In genomic region chr5:67752629-67753028, GRCm38 (mm10) we compare ENCODE assay signal across 10 mouse cellular contexts.
DNase-seq lines count a peak whose midpoint lies in the region; ATAC-seq and TF ChIP-seq lines count a peak whose summit lies in the region.
"Had no signal": no experiment of that assay in that cellular context is flagged by ENCODE, and none has a peak within 500 bp of the region (broad histone marks: within the 10 kb centered on the region; RNA-seq: fewer than 3 reads in every experiment).

No protein-coding gene starts in this region.

- no peak for TF ChIP-seq CTCF in layer of hippocampus, adult 2 months (conservative IDR thresholded peaks at IDR 0.05)

- H3K27me3 ChIP-seq in forebrain, embryonic 11.5 days (ENCODE audit: control insufficient read depth, insufficient read depth, low read length), result no peaks in the 10 kb centered on the region
- H3K27me3 ChIP-seq in hindbrain, embryonic 15.5 days, result no peaks in the 10 kb centered on the region
- H3K27me3 ChIP-seq in neural tube, embryonic 13.5 days, result no peaks in the 10 kb centered on the region
- H3K27me3 ChIP-seq in intestine, embryonic 16.5 days (replicated peaks; ENCODE audit: control insufficient read depth, insufficient read depth, low read length), result no peaks in the 10 kb centered on the region

- peaks cover 6% of the 10 kb centered on the region; the same call in 1 of the 2 replicates for H3K4me1 ChIP-seq in forebrain, embryonic 11.5 days (replicated peaks; ENCODE audit: control insufficient read depth, insufficient read depth, low read length)
- peaks cover 13% of the 10 kb centered on the region for H3K4me1 ChIP-seq in hindbrain, embryonic 15.5 days (replicated peaks)
- H3K4me1 ChIP-seq in neural tube, embryonic 13.5 days (replicated peaks), result peaks cover 10% of the 10 kb centered on the region
- no peaks in the 10 kb centered on the region for H3K4me1 ChIP-seq in intestine, embryonic 16.5 days (ENCODE audit: control insufficient read depth, insufficient read depth, low read length)

- no peaks in the 10 kb centered on the region for H3K36me3 ChIP-seq in forebrain, embryonic 11.5 days (ENCODE audit: control insufficient read depth, insufficient read depth, low read length)
- peaks cover 9% of the 10 kb centered on the region for H3K36me3 ChIP-seq in hindbrain, embryonic 15.5 days
- H3K36me3 ChIP-seq in neural tube, embryonic 13.5 days, result peaks cover 11% of the 10 kb centered on the region
- no peaks in the 10 kb centered on the region for H3K36me3 ChIP-seq in intestine, embryonic 16.5 days (ENCODE audit: control insufficient read depth, insufficient read depth, low read length)

- H3K4me3 ChIP-seq in layer of hippocampus, adult 2 months, result no peak overlapping the region
- no peak overlapping the region for H3K4me3 ChIP-seq in forebrain, embryonic 11.5 days (ENCODE audit: low read depth, low read length)
- no peak overlapping the region for H3K4me3 ChIP-seq in hindbrain, embryonic 15.5 days
- H3K4me3 ChIP-seq in neural tube, embryonic 13.5 days, result no peak overlapping the region
- H3K4me3 ChIP-seq in intestine, embryonic 16.5 days (ENCODE audit: low read length), result no peak overlapping the region
- H3K4me3 ChIP-seq: heart, adult 2 months; myocyte had no signal

- 17% methylated on average over 10 of the region's 10 CpGs for WGBS in forebrain, embryonic 11.5 days
- 14% methylated on average over 10 of the region's 10 CpGs for WGBS in hindbrain, embryonic 15.5 days
- 22% methylated on average over 10 of the region's 10 CpGs for WGBS in neural tube, embryonic 13.5 days
- 73% methylated on average over 10 of the region's 10 CpGs for WGBS in intestine, embryonic 16.5 days

- peak; percentile 70 for ATAC-seq in forebrain, embryonic 11.5 days (replicated peaks; ENCODE audit: low FRiP score)
- peak; percentile 80 for ATAC-seq in hindbrain, embryonic 15.5 days (ENCODE audit: low FRiP score, low read depth)
- ATAC-seq in neural tube, embryonic 13.5 days (ENCODE audit: low read depth), result peak; percentile 82
- no peak for ATAC-seq in intestine, embryonic 16.5 days

- peak overlapping the region; percentile 12; the same call in 1 of the 2 replicates for H3K4me2 ChIP-seq in forebrain, embryonic 11.5 days (ENCODE audit: low read depth, low read length, severe bottlenecking)
- H3K4me2 ChIP-seq in hindbrain, embryonic 15.5 days, result peak overlapping the region; percentile 0; the same call in 1 of the 2 replicates
- peak overlapping the region; percentile 3; the same call in 1 of the 2 replicates for H3K4me2 ChIP-seq in neural tube, embryonic 13.5 days
- no peak overlapping the region for H3K4me2 ChIP-seq in intestine, embryonic 16.5 days (ENCODE audit: low read depth, low read length)

- no peak for DNase-seq in layer of hippocampus, adult 2 months (ENCODE audit: low spot score in 2 of 2)
- DNase-seq in layer of hippocampus, postnatal 25 days (ENCODE audit: extremely low spot score in 1 of 2, low spot score in 1 of 2), result no peak
- peak; percentile 71 for DNase-seq in forebrain, embryonic 11.5 days (ENCODE audit: low spot score)
- no peak for DNase-seq in urinary bladder, postnatal 25 days (ENCODE audit: low spot score)
- DNase-seq in adrenal gland, postnatal 25 days, result no peak

- H3K27ac ChIP-seq in layer of hippocampus, adult 2 months, result peak overlapping the region; percentile 67
- H3K27ac ChIP-seq in forebrain, embryonic 11.5 days (ENCODE audit: low read depth, low read length), result peak overlapping the region; percentile 81
- H3K27ac ChIP-seq in hindbrain, embryonic 15.5 days (replicated peaks), result peak overlapping the region; percentile 67
- peak overlapping the region; percentile 34; the same call in 1 of the 2 replicates for H3K27ac ChIP-seq in neural tube, embryonic 13.5 days (replicated peaks)
- no peak overlapping the region for H3K27ac ChIP-seq in intestine, embryonic 16.5 days (ENCODE audit: low read length)
- H3K27ac ChIP-seq: heart, adult 2 months had no signal

- peak overlapping the region; percentile 25; the same call in 1 of the 2 replicates for H3K9ac ChIP-seq in forebrain, embryonic 11.5 days (ENCODE audit: low read length)
- no peak overlapping the region for H3K9ac ChIP-seq in hindbrain, embryonic 15.5 days
- H3K9ac ChIP-seq in neural tube, embryonic 13.5 days, result no peak overlapping the region; the same call in 1 of the 2 replicates
- no peak overlapping the region for H3K9ac ChIP-seq in intestine, embryonic 16.5 days (ENCODE audit: low read depth, low read length)

- H3K9me3 ChIP-seq in forebrain, embryonic 11.5 days (ENCODE audit: control insufficient read depth, low read length), result no peaks in the 10 kb centered on the region
- no peaks in the 10 kb centered on the region for H3K9me3 ChIP-seq in hindbrain, embryonic 15.5 days
- H3K9me3 ChIP-seq in neural tube, embryonic 13.5 days, result no peaks in the 10 kb centered on the region
- no peaks in the 10 kb centered on the region for H3K9me3 ChIP-seq in intestine, embryonic 16.5 days (ENCODE audit: control insufficient read depth, low read length)
